Mouse (Mus musculus) liver, adult 2 months (tissue): ENCODE data around the gene Mitf.

Experiments
- CTCF ChIP-seq: fragments of 200-500 bp; IDR thresholded peaks from 2 replicates; pipeline ENCODE4 v1.5.1; 2011; ENCODE audit warnings: low read depth, low read length, control low read depth
- POLR2A ChIP-seq: fragments of 200-500 bp; IDR thresholded peaks from 2 replicates; pipeline ENCODE4 v1.6.1; 2011; ENCODE audit warnings: low read length, control low read depth; ENCODE audit not compliant: insufficient read depth; ENCODE audit errors: extremely low read depth

- TF ChIP-seq CTCF (no peak), POLR2A (no peak)
These were observed 174.8 kb downstream of the Mitf start for GRCm38 (mm10) chr6:97981668-97982067.
